Mouse (Mus musculus): ENCODE data around the gene Tsg101. TPM values are rescaled to one million over a fixed set of nuclear protein-coding genes. Genes with fewer than 3 reads are reported as not detected.

Tsg101 gene
- polyA plus RNA-seq, 1 experiment = 123 TPM

DNA sequence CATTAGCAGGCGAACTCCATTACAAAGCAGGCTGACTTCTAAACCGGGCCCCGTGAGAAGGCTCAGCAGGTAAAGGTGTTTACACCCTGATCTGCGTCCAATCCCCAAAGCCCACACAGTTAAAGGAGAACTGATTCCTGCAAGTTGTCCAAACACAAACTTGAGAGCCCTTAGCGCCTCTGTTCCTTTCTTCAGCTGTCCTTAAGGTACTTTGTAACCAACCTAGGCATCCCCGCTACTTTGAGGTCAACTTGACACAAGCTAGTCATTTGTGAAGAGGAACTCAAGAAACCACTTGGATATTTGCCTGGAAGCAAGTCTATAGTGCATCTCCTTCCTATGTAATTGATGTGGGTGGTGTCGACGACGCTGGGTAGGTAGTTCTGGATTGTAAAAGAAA is 62.3 kb downstream of the Tsg101 start:
- H3K4me3 ChIP-seq (ENCODE audit: control insufficient read depth, insufficient read depth, low read length) = no peak overlapping the region
- H3K36me3 ChIP-seq (ENCODE audit: control insufficient read depth, insufficient read depth, low read length) = peaks cover 38% of the 10 kb centered on the region
- WGBS = 67% methylated on average over 9 of the region's 9 CpGs
- no peak for TF ChIP-seq POLR2A (IDR thresholded peaks at IDR 0.05; ENCODE audit: control insufficient read depth, extremely low read depth, insufficient read depth, low read length, poor library complexity)
- TF ChIP-seq CTCF (IDR thresholded peaks at IDR 0.05; ENCODE audit: borderline replicate concordance, control insufficient read depth, extremely low read depth, insufficient read depth, low read length, poor library complexity) = no peak
- H3K27me3 ChIP-seq (ENCODE audit: control insufficient read depth, insufficient read depth, low read length) = no peaks in the 10 kb centered on the region
- H3K4me1 ChIP-seq (replicated peaks; ENCODE audit: control insufficient read depth, insufficient read depth, low read length) = no peaks in the 10 kb centered on the region
- H3K27ac ChIP-seq (ENCODE audit: control insufficient read depth, insufficient read depth, low read length) = no peak overlapping the region
- DNase-seq = no peak

DNA sequence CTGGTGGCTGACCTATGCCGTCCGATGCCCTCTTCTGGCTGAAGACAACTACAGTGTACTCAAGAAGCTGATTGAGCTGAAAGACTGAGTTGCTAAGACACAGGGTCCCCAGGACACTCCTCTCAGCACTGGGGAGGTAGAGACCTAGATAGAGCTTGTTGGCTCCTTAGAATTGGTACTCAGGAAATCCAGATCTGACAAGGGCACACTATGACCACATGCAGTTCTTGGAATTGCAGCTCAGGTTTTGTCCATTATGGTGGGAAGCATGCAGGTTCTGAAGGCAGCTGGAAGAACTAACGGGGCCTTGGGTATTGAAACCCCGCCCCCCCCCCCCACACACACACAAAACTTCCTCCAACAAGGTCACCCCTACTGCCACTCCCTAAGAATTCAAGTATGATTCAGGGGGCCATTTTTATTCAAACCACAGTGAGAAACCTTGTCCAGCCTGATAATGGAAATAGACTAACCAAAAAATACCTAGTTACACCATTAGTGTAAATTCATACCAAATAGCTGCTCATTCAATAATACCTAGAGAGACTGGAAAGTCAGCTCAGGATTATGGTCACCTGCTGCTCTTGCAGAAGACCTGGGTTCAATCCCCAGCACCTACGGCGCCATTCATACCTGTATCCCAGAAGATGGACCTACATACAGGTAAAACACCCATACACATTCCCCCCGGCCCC is 63.8 kb downstream of the Tsg101 start:
- Histone ChIP-seq H3K36me3 (ENCODE audit: control insufficient read depth, insufficient read depth, low read length) (peaks cover 52% of the 10 kb centered on the region), H3K27ac (ENCODE audit: control insufficient read depth, insufficient read depth, low read length) (no peak overlapping the region), H3K4me1 (replicated peaks; ENCODE audit: control insufficient read depth, insufficient read depth, low read length) (no peaks in the 10 kb centered on the region), H3K27me3 (ENCODE audit: control insufficient read depth, insufficient read depth, low read length) (no peaks in the 10 kb centered on the region), H3K4me3 (ENCODE audit: control insufficient read depth, insufficient read depth, low read length) (no peak overlapping the region)
- no peak for TF ChIP-seq CTCF (IDR thresholded peaks at IDR 0.05; ENCODE audit: borderline replicate concordance, control insufficient read depth, extremely low read depth, insufficient read depth, low read length, poor library complexity)
- DNase-seq = no peak
- WGBS = 93% methylated on average over 7 of the region's 7 CpGs

DNA sequence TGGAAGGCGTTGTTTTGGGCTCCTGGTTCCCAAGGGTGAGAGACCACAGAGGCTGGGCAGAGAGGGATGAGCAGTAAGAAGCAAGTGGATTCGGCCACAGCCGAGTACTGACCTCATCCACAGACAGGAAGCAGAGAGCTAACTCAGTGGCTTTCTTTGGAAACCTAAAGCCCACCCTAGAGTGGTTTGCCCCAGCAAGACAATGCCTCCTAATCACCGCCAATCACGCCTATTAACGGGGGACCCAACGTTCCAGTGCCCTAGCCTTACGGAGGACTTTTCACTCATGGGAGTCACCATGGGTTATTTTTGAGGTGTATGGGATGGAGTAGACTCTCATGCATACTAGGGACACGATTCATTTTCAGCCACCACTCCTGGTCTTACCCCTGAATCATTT is 66.4 kb downstream of the Tsg101 start:
- H3K36me3 ChIP-seq (ENCODE audit: control insufficient read depth, insufficient read depth, low read length) = peaks cover 73% of the 10 kb centered on the region
- TF ChIP-seq POLR2A (IDR thresholded peaks at IDR 0.05; ENCODE audit: control insufficient read depth, extremely low read depth, insufficient read depth, low read length, poor library complexity) (no peak), CTCF (IDR thresholded peaks at IDR 0.05; ENCODE audit: borderline replicate concordance, control insufficient read depth, extremely low read depth, insufficient read depth, low read length, poor library complexity) (no peak)
- no peak overlapping the region for H3K27ac ChIP-seq (ENCODE audit: control insufficient read depth, insufficient read depth, low read length)
- 96% methylated on average over 9 of the region's 9 CpGs for WGBS
- no peak for DNase-seq
- H3K4me3 ChIP-seq (ENCODE audit: control insufficient read depth, insufficient read depth, low read length) = no peak overlapping the region
- no peaks in the 10 kb centered on the region for H3K4me1 ChIP-seq (replicated peaks; ENCODE audit: control insufficient read depth, insufficient read depth, low read length)
- no peaks in the 10 kb centered on the region for H3K27me3 ChIP-seq (ENCODE audit: control insufficient read depth, insufficient read depth, low read length)

DNA sequence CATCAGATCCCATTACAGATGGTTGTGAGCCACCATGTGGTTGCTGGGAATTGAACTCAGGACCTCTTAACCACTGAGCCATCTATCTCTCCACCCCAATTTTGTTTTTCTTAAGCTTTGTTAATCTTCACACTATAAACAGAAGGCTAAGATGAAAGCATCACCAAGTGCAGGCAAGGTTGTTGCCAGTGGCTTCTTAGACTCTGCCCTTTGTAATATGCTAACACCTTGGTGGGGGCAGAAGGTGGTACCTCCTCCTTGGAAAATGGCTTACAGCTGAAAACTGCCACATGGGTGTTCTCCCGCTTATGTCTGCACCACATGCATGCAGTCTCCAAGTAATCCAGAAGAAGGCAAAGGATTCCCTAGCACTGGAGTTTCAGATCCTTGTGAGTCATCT is 67.1 kb downstream of the Tsg101 start:
- TF ChIP-seq POLR2A (IDR thresholded peaks at IDR 0.05; ENCODE audit: control insufficient read depth, extremely low read depth, insufficient read depth, low read length, poor library complexity) (no peak), CTCF (IDR thresholded peaks at IDR 0.05; ENCODE audit: borderline replicate concordance, control insufficient read depth, extremely low read depth, insufficient read depth, low read length, poor library complexity) (no peak)
- peaks cover 73% of the 10 kb centered on the region for H3K36me3 ChIP-seq (ENCODE audit: control insufficient read depth, insufficient read depth, low read length)
- DNase-seq = no peak
- no peaks in the 10 kb centered on the region for H3K27me3 ChIP-seq (ENCODE audit: control insufficient read depth, insufficient read depth, low read length)
- 100% methylated on average over 1 of the region's 1 CpGs for WGBS
- H3K4me1 ChIP-seq (replicated peaks; ENCODE audit: control insufficient read depth, insufficient read depth, low read length) = no peaks in the 10 kb centered on the region
- H3K27ac ChIP-seq (ENCODE audit: control insufficient read depth, insufficient read depth, low read length) = no peak overlapping the region
- no peak overlapping the region for H3K4me3 ChIP-seq (ENCODE audit: control insufficient read depth, insufficient read depth, low read length)

DNA sequence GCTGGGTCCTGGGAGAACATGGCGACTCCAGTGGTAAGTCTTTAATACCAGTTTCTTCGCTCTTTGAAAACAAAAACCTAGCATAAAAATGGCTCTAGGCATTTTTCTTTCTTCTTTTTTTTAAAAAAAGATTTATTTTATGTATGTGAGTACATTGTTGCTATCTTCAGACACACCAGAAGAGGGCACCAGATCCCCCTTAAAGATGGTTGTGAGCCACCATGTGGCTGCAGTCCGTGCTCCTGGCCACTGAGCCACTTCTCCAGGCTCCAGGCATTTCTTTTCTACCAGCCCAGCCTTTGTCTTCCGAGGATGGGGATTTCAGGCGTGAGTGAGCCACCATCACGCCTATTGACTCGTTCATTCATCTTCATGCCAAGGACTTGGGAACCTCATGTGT is 68.7 kb downstream of the Tsg101 start:
- Histone ChIP-seq H3K36me3 (ENCODE audit: control insufficient read depth, insufficient read depth, low read length) (peaks cover 71% of the 10 kb centered on the region), H3K27ac (ENCODE audit: control insufficient read depth, insufficient read depth, low read length) (no peak overlapping the region), H3K27me3 (ENCODE audit: control insufficient read depth, insufficient read depth, low read length) (no peaks in the 10 kb centered on the region), H3K4me1 (replicated peaks; ENCODE audit: control insufficient read depth, insufficient read depth, low read length) (peaks cover 8% of the 10 kb centered on the region), H3K4me3 (ENCODE audit: control insufficient read depth, insufficient read depth, low read length) (no peak overlapping the region)
- WGBS = 94% methylated on average over 7 of the region's 7 CpGs
- no peak for DNase-seq
- TF ChIP-seq CTCF (IDR thresholded peaks at IDR 0.05; ENCODE audit: borderline replicate concordance, control insufficient read depth, extremely low read depth, insufficient read depth, low read length, poor library complexity) (peak; percentile 23; the same call in 1 of the 2 replicates), POLR2A (IDR thresholded peaks at IDR 0.05; ENCODE audit: control insufficient read depth, extremely low read depth, insufficient read depth, low read length, poor library complexity) (no peak)

DNA sequence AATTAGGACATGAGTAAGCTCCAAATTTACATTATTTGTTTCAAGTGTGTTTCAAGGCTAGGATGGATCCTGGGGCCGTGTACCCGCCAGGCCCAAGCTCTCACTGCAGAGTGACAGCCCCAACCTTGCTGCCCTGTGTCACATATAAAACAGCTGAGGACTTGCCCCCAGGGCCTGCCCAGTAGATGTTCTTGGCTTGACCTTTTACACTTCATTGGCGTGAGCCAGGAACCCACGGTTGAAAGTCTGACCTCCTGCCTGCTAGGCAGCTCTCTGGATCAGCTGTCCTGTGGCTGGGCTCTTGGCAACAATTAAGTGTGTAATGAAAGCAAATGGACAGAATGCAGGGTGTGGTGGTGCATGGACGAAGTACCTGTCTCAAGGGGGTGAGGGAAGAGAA is 70.5 kb downstream of the Tsg101 start:
- DNase-seq = no peak
- H3K27ac ChIP-seq (ENCODE audit: control insufficient read depth, insufficient read depth, low read length) = no peak overlapping the region
- TF ChIP-seq POLR2A (IDR thresholded peaks at IDR 0.05; ENCODE audit: control insufficient read depth, extremely low read depth, insufficient read depth, low read length, poor library complexity) = no peak
- TF ChIP-seq CTCF (IDR thresholded peaks at IDR 0.05; ENCODE audit: borderline replicate concordance, control insufficient read depth, extremely low read depth, insufficient read depth, low read length, poor library complexity) = no peak
- peaks cover 14% of the 10 kb centered on the region for H3K4me1 ChIP-seq (replicated peaks; ENCODE audit: control insufficient read depth, insufficient read depth, low read length)
- no peaks in the 10 kb centered on the region for H3K27me3 ChIP-seq (ENCODE audit: control insufficient read depth, insufficient read depth, low read length)
- H3K36me3 ChIP-seq (ENCODE audit: control insufficient read depth, insufficient read depth, low read length) = peaks cover 53% of the 10 kb centered on the region
- H3K4me3 ChIP-seq (ENCODE audit: control insufficient read depth, insufficient read depth, low read length) = no peak overlapping the region
- 96% methylated on average over 5 of the region's 5 CpGs for WGBS
